Mouse (Mus musculus) heart, postnatal 0 days (tissue): ENCODE results near the gene D430042O09Rik.

Source experiments
- CTCF ChIP-seq: IDR thresholded peaks from 2 replicates; pipeline ENCODE4 v1.5.1; 2016; ENCODE audit warnings: antibody characterized with exemption, control low read depth, low read depth
- EP300 ChIP-seq: IDR thresholded peaks from 2 replicates; pipeline ENCODE4 v1.6.1; 2016; ENCODE audit warnings: antibody characterized with exemption, low read depth

DNA sequence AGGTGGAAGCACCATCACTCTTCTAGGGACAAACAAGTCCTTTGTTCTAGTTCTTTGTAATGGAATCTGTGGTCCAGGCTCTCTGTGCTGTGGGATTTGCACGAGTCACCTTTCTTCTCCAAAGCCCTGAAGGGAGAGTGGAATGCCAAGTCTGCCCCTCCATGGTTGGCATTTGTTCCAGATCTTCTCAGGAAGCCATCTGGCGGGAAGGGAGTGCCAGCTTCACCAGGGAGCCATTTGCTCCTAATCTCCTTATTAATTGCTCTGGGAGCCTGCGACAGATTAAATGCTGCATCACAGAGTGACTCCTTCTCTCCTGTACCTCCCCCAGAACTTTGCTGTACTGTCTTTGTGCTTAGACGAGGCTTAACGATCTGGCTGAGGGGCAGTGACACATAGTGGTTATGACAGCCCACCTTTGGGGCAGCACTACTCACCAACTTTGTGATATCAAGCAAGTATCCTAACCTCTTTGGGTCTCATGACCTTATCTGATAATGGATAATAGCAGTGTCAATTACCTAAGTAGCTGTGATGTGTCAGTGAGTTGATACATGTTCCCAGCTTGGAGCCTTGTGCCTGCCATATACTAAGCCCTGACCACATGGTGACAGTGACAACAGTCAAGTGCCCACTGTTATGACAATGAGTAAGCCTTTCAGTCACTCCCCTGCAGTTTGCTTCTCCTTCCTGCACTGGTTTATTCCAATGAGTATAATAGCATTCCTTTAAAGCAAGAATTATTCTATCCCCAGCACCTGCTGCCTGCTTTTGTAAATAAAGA, 15.7 kb downstream of the D430042O09Rik start:
- TF ChIP-seq CTCF: no peak
- no peak for TF ChIP-seq EP300
